Mouse (Mus musculus): ENCODE results near the gene Ulk4. TPM values are rescaled to one million over a fixed set of nuclear protein-coding genes. Genes with fewer than 3 reads are reported as not detected.

Ulk4 gene
- 1 to 10 TPM; 7.4 to 8.1 TPM for polyA plus RNA-seq (2012; fragmentation: generic; extraction: Trizol)

DNA sequence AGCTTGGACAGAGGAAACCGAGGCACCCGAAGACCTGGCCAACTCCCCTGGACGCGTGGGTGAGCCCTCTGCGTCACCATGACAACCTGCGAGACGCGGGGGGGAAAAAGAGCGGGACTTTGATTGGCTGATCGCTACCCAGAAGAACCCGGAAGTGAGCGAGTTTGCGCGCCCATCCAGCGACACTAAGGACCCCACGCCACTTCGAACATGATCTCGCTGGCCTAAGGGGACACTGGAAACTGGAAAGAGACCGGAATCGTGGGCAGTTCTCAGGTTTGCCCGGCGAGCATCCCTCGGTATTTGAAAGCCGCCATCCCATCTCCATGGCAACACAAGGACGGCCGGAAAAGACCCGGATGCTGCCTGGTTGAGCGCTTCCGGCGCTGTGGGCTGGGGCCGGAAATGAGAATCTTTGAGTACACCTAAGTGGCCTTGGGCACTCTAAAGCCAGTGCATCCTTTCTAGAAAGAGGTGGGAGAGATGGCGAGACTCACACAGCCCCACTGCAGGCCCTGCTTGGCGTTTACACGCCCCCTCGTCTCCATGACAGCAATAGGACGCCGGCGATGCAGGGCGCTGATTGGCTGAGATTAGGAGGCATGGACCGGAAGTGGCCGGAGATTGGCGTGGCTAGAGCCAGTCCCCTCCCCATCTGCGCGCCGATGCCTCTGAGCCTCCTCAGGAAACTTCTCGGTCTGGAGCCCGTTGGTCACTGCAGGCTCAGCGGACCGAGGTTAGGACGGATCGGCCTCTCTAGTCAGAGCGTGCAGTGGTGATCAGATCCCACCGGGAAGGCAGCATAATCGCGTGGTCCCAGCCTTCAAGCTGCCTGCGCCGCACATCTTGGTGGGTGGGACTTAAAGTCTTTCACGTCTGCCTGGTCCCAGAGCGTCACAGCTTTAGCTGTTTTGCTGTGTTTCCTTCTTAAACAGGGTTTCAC, at the start of gene Ulk4:
TSS of gene Ulk4 (minus strand) at position 80 of the 943 bp plus-strand sequence.

DNA sequence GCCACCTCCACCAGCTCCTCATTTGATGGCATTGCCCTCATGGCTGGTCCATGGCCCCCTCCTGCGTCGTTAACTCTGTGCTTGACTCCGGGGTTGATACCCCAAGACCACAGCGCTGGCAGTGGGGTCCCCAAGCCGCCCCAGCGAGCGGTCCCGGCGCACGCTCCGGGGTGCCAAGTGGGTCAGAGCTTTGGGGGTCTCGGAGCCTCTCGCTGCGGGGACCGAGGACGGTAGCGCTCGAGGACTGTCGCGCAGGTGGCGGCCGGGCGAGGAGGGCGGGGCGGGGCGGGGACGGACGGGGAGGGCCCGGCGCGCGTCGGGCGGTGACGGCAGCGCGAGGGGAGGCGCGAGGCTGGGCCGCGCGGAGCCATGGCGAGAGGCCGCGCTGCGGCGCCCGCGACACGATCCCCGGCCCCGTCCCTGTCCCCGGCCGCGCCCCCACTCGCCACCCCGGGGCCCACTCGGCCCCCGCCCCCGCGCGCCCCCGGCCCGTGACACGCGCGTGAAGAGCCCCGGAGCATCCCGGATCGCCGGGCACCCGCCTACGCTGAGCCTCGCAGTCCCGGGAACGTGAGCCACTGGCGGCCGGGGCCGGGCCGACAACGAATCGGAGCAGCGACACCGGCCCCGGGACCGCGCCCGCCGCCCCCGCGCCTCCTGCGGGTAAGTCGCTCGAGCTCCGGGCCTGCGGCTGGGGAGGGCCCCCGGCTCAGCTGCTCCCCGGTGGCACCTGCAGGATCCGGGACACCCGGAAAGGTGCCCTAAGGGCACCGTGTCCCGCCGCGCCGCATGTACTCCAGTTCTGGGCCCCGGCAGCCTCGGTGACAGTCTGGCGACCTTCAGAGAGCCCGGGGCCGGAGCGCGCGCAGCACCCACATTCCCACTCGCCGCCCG, 20.4 kb upstream of the Ulk4 start, which contains the start of gene Trak1:
TSS of gene Trak1 (plus strand) at position 332 of the 894 bp plus-strand sequence.

DNA sequence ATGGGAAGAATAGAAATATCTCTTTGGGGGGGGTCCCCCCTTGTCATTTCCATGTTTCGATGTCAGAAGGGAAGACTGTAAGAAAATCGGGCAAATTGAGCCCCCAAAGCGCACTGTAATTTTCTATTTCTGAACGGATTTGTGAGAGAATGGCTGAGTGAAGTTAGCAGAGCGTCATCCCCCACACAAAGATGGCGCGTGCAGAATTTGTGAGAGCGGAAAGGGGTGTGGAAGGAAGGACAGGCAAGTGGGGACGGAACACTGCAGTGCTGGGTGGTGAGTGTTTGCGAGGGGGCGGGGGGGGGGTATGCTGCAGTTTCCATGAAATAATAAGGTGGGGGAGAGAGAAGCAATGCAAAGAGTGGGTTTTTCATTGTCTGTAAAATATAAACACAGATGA, 347.9 kb downstream of the Ulk4 start, which contains the start of gene Ctnnb1:
TSS of gene Ctnnb1 (plus strand) at position 136 of the 400 bp plus-strand sequence.

Other genes with a start within 250 kb of the Ulk4 start
- 10 to 100 TPM in 1 of 2 experiments, 1 to 10 TPM in 1; 9.1 to 31.3 TPM for gene Trak1, start 20.3 kb upstream of the Ulk4 start, polyA plus RNA-seq (2012; fragmentation: generic; extraction: Trizol)
- gene Cck, start 218.5 kb upstream of the Ulk4 start, polyA plus RNA-seq (2012; fragmentation: generic; extraction: Trizol) = under 1 TPM in 1 of 2 experiments, not detected in 1; 0.63 TPM